Mouse (Mus musculus) lung, postnatal 14 days (tissue): Measurements from ENCODE around the gene Ppm1l.

ENCODE experiments used
- DNase-seq: peaks from one replicate; pipeline ENCODE4 v3.0.0; 2021

Ppm1l gene

GRCm38 (mm10) chr3:69316391-69317195 lies at the start of gene Ppm1l:
TSS of gene Ppm1l (plus strand) at chr3:69316861.
- DNase-seq, result peak; percentile 88

GRCm38 (mm10) chr3:69271812-69272211 lies 44.8 kb upstream of the Ppm1l start:
- no peak for DNase-seq

DNA sequence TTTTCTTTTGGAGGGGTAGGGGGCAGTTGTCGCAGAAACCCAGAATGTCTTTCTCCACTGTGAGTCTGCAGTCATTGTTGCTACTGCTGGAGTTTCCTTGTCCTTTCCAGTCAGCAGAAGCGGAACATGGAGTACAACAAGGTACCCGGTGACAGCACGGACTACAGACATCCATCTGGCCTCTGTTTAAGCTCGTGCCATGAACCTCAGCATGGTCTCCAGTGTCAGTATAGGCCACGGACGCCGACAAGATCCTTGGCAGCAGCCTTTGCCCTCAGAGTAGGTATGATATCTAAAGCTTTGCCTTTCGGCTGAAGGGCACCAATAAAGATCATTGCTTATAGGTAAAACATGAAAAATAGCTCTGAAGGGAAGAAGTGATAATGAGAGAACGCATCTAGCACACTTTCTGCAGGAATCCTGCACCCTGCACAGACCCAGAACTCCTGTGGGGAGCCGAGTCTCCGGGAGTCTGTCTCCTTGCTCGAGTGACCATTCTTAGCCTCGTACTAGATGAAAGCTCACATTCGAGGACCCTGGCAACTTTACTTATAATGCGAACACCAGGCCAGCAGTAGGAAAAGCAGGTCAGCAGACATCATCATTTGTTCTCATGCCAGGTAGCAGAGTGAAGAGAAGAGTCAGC lies 42.5 kb upstream of the Ppm1l start:
- DNase-seq, result no peak

DNA sequence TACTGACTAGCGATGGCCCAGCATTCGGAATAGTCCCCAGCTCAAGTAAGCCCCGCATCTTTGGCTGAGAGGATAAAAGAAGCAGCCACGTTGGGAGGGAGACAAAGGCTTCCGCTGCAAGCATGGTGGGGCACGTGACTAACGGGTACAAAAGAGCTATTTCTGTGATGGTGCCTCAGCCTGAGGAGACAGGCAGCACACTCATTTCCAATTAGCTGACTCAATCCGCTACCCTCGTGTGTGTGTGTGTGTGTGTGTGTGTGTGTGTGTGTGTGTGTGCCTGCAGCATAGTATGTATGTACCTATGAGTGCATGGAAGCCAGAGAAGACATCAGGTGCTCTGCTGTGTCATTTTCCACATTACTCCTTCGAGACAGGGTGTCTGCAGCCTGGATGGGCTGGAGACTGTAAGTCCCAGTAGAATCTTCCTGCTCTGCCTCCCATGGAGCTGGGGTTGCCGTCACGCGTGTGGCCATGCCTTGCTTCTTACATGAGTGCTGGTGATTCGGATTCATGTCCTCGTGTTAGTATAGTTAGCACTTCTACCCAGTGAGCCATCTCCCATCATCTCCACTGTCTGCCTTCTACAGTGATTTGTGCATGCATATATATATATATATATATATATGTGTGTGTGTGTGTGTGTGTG lies 41.9 kb upstream of the Ppm1l start:
- no peak for DNase-seq

DNA sequence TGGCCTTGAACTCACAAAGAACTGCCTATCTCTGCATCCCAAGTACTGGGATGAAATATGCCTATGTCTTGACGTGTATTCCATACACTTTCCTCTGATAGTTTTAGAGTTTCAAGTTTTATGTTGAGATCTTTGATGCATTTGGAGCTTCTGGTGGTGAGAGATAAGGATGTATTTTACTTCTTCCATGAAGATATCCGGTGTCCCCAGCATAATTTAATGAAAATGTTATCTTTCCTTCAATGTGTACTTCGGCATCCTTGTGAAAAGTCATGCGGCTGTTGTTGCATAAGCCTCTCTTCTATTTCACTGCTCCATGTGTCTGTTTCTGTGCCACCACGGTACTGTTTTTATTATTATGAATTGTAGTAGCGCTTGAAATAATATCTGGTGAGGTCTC lies 38.0 kb upstream of the Ppm1l start:
- DNase-seq, result no peak

DNA sequence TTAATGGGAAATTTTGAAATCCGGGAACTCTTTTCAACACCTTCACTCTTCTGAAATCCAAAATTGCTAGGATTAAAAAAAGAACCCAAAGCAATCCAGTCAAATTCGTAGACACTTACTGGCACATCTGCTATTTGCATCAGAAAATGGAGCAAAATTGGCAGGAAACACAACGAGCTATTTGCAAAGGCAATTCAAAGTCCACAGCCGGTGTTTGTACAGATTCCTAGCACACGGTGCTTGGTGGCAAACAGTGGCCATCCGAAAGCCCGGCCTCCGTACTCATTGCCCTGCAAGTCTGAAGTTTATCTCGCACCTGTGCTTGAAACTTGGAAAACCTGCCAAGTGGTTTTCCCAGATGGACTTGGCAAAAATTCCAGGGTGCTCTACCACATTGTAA lies 34.3 kb upstream of the Ppm1l start:
- DNase-seq, result no peak

GRCm38 (mm10) chr3:69283085-69283847 lies 33.4 kb upstream of the Ppm1l start:
- DNase-seq, result no peak

DNA sequence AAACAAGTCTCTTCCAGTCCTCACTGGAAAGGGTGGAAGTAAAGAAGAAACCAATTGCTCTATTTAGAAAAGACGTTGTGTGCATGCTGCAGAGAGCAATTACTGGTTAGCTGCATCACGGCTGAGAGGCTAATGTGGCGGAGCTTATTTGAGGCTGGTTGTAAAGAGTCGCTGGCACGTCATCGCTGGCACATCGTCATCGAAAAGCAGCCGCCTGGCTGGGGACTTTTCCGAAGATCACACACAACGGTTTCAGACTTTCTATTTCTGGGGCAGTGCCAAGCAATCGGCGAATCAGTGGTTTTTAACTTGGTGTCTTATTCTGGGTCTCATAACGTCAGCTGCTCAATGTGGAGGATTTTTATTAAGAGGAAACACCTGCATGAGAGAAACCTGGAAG lies 26.8 kb upstream of the Ppm1l start:
- peak; percentile 6 for DNase-seq

- peak; percentile 63 for DNase-seq
Measured at GRCm38 (mm10) chr3:69290294-69290693, 26.4 kb upstream of the Ppm1l start.

DNA sequence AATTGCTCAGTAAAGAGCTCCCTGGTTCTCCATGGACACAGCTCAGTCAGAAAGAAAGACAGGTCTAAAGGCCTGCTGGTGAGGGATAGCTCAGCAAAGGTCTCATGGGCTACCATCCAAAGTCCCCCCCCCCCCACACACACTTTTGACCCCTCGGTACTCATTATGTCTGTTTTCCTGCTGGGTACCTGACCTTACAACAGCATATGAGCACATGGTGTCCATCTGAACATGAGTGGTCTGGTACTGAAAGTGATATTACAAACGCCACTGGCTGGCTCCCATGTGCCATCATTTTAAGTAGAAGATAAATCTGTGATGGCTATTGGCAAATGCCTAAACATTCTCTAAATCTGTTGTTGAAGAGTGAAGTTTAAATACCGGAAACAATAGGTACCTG lies 25.8 kb upstream of the Ppm1l start:
- no peak for DNase-seq

DNA sequence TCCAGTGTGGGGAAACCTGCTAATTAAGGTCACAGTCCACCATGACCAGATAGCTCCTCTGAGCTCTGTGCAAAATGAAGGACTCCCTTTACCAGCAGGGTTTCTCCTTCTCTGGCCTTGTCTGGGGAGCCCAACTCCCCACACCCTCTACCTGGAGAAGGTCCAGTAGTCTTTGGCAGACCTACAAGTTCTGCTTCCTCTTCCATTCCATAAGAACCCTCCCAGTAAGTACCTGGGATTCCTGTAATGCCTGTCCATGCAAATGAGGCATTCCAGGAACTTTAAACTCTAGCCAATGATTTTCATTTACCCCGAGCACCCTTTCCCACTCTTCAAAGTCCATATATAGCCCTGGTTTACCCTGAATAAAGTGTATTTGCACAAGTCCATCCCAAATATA lies 24.0 kb upstream of the Ppm1l start:
- DNase-seq, result peak; percentile 60

DNA sequence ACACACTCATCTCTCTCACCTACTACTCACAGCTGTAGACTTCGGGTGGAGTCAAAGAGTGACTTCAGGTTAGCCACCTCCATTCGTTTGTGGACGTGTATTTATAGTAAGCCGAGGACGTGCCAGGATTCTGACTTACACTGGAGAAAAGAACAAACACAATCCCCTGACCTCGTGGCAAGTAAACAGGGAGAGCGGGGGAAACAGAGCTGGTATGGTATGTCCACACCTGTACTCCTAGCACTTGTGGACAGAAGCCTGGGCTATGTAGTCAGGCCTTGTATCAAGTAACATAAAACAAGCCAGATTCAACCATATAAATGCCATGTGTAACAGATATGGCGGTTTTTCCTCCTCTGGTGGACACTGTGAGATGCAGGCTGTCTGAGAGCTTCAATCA lies 20.4 kb upstream of the Ppm1l start:
- no peak for DNase-seq

- DNase-seq, result no peak
Measured at GRCm38 (mm10) chr3:69300121-69300520, 16.5 kb upstream of the Ppm1l start.

DNA sequence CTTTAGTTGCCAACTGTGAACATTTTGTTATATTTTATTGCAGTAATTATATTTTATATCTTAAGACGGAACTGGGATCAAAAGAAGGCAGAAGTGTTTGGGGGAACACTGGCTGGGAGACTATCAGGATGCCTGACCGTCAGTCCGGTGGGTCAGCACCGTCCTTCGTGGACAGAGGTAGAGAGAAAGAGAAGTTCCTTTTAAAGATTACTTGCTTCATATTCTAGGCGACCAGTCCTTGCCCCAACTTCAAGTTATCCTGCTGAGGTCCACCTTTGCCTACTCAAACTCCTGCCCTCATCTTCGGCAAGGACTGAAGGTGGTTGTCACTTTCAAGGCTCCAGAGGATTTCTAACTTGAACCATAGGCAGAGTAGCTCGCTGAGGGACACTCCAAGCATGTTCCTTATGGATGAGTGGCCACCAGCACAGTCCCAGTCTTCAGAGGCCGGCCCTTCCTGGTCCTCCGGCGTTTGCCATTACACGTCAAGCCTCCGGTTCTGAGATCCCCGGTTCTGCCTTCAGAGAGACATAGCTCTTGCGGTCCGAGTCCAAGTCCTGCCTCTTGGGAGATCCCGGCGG lies 761 bp upstream of the Ppm1l start:
- no peak for DNase-seq

- DNase-seq, result no peak
Measured at GRCm38 (mm10) chr3:69317251-69318125, 827 bp downstream of the Ppm1l start.

- DNase-seq, result peak; percentile 46
Measured at GRCm38 (mm10) chr3:69318131-69318951, 1.7 kb downstream of the Ppm1l start.

- no peak for DNase-seq
Measured at GRCm38 (mm10) chr3:69319061-69319720, 2.5 kb downstream of the Ppm1l start.

GRCm38 (mm10) chr3:69323982-69324381 lies 7.3 kb downstream of the Ppm1l start:
- no peak for DNase-seq

DNA sequence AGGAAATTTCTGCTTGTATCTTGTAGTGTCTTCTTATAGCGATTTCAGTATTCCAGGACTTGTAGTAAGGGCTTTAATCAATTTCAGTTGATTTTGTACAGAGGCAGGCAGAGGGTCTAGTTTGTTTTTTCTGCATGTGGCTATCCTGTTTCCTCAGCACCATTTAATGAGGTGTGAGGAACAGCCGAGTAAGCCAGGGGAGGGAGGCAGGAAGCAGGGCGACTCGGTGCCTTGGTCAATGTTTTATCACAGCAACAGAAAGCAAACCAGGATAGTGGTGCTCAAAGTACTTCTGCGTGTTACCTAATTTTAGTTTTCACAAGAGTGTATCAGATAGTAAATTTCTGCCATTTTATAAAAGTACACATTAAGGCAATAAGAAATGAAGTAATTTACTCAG lies 13.2 kb downstream of the Ppm1l start:
- no peak for DNase-seq

- no peak for DNase-seq
Measured at GRCm38 (mm10) chr3:69333819-69334218, 17.2 kb downstream of the Ppm1l start.
